Mouse (Mus musculus) forelimb bud, embryonic 11.5 days (tissue): Measurements from ENCODE around the gene Xdh.

Experiments used
- DNase-seq: peaks from one replicate; pipeline ENCODE4 v3.0.0-alpha.2; 2012; ENCODE audit warnings: low read depth, low spot score

Gene Xdh

GRCm38 (mm10) chr17:73942268-73942962 lies 7.6 kb downstream of the Xdh start:
- no peak for DNase-seq

GRCm38 (mm10) chr17:73941816-73942215 lies 8.2 kb downstream of the Xdh start:
- DNase-seq = no peak

- no peak for DNase-seq
These were observed 12.9 kb downstream of the Xdh start for GRCm38 (mm10) chr17:73937073-73937472.

GRCm38 (mm10) chr17:73935163-73935562 lies 14.8 kb downstream of the Xdh start:
- DNase-seq = no peak

GRCm38 (mm10) chr17:73934281-73934680 lies 15.7 kb downstream of the Xdh start:
- DNase-seq = no peak

- no peak for DNase-seq
These were observed 16.4 kb downstream of the Xdh start for GRCm38 (mm10) chr17:73933616-73934015.

GRCm38 (mm10) chr17:73932497-73933059 lies 17.4 kb downstream of the Xdh start:
- no peak for DNase-seq

- no peak for DNase-seq
These were observed 30.5 kb downstream of the Xdh start for GRCm38 (mm10) chr17:73919520-73919919.

GRCm38 (mm10) chr17:73918944-73919381 lies 31.0 kb downstream of the Xdh start:
- DNase-seq = no peak

- no peak for DNase-seq
These were observed 31.9 kb downstream of the Xdh start for GRCm38 (mm10) chr17:73918138-73918537.

- DNase-seq = no peak
These were observed 32.3 kb downstream of the Xdh start for GRCm38 (mm10) chr17:73917713-73918112.

- DNase-seq = no peak
These were observed 35.3 kb downstream of the Xdh start for GRCm38 (mm10) chr17:73914730-73915129.

GRCm38 (mm10) chr17:73906076-73906475 lies 43.9 kb downstream of the Xdh start:
- DNase-seq = no peak

GRCm38 (mm10) chr17:73905043-73905750 lies 44.8 kb downstream of the Xdh start:
- no peak for DNase-seq

GRCm38 (mm10) chr17:73903121-73903520 lies 46.9 kb downstream of the Xdh start:
- no peak for DNase-seq

- DNase-seq = peak; percentile 73
These were observed 47.8 kb downstream of the Xdh start for GRCm38 (mm10) chr17:73902234-73902636.

GRCm38 (mm10) chr17:73894399-73894798 lies 55.6 kb downstream of the Xdh start:
- no peak for DNase-seq

- no peak for DNase-seq
These were observed 56.2 kb downstream of the Xdh start for GRCm38 (mm10) chr17:73893822-73894221.

GRCm38 (mm10) chr17:73893207-73893606 lies 56.8 kb downstream of the Xdh start:
- no peak for DNase-seq

GRCm38 (mm10) chr17:73891590-73891989 lies 58.4 kb downstream of the Xdh start:
- no peak for DNase-seq

GRCm38 (mm10) chr17:73886071-73886785 lies 63.8 kb downstream of the Xdh start:
- DNase-seq = no peak

- DNase-seq = no peak
These were observed 66.7 kb downstream of the Xdh start for GRCm38 (mm10) chr17:73883332-73883731.
